Mouse (Mus musculus) liver, adult (tissue): ENCODE measurements around the gene Rapgef4.
A peak's percentile ranks its signal among the peaks of the same experiment; 100 is the strongest.

Experiments
- GATA4 ChIP-seq: IDR thresholded peaks from 2 replicates; pipeline ENCODE4 v1.6.1; 2014; ENCODE audit warnings: mild to moderate bottlenecking, low read length; ENCODE audit not compliant: insufficient replicate concordance

Gene Rapgef4

DNA sequence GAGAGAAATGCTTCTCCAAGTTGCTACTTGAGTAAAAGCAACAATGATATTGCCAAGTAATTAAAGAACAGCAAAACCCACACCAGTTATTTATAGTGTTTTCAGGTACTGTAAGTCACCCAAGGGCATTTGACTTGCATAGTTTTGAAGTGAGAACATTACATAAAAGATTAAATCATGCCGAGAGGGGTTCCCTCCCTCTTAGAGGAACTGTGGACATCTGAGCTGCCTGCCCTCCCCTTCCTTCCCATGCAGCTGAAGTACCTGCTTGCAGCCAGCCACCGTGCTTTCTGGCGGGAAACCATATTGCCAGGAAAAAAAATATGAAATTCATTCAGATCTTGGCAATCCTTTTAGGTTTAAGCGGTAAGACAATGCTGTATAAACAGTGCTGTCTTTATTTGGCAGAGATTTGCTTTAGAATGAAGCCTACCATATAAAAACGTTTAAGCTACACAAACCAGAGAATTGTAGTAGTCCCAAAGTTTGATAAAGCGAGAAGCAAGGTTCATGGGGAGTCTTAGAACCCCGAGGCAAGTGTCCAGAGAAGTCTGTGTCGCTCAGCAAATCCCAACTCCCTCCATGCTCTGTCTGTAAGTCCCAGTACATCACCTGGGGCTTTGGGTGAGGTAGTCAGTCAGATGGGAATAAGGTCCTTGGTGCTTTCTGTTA, 174.2 kb downstream of the Rapgef4 start:
- TF ChIP-seq GATA4 = no peak

DNA sequence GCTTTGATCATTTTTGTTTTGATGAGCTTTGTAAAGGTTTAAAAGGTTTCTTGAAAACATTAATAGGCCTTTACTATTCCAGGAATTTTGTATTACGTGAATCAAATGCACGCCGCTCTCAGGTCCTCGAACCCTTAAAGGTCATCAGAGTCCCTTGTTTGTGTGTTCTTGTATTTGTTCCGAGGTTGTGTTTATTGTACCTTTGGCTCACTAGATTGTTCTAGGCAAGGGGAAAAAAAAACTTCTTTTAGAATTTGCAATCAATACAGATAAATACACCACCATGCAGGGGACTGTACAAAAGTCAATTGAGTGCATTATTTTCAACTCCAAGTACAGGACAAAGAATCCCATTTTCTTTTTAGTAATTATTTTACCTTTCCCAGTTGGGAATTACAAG, 175.4 kb downstream of the Rapgef4 start:
- no peak for TF ChIP-seq GATA4

DNA sequence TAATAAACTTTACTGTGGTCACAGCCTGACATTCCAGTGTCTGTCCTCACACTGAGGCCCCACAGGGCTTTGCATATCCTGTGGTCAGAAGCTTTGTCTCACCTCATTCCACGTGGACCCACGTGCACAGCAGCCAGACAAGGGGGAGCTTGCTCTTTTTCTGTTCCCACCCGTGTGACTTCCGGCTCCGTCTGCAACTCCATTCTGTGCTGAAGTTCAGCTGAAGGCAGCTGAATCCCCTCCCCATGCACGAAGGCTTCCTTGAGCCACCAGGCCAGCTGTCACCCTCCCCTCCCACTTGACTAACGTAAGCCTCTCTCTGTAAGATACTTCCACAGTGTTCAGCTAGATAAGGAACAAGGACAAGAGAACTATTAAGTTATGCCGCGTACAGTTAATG, 176.5 kb downstream of the Rapgef4 start:
- TF ChIP-seq GATA4 = no peak

DNA sequence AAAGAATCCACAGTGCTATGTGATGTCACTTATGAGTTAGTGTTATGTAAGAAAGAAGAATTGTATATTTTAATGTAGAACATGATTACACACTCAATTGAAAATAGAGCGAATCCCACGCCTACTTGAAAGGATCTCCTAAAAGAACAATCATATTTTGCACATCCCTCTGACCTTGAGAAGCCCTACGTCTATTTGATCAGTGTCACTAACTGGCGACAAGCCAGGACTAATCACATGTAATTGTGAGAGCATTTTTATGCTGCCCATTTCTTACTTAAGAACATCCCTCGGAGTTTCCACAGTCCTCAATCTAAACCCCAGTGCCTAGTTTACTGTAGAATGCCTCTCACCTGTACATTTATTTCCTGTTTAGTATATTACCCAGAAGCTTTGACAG, 177.0 kb downstream of the Rapgef4 start:
- TF ChIP-seq GATA4 = no peak

DNA sequence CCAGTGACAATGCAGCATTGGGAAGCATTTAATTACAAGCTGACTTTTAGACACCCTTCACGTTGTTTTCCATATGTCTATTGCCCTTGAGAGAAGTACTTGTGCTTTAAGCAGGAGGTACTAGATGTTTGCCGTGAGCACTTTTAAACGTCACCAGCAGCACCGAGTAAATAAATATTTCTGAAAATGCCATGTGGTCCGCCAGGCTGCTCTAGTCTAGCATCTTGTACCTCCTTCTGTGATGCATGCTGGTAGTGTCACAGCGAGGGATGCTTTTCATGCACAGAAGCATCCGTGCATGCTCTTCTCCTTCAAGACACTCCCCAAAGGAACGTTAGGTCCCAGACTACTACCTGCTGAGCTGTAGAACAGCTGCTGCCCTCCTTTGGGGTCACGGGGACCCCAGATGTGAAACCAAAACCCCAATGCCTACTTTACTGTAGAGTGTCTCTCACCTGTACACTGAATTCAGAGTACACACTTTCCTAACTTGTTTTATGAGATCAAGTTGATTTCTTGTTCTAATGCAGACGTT, 177.7 kb downstream of the Rapgef4 start:
- TF ChIP-seq GATA4 = no peak

DNA sequence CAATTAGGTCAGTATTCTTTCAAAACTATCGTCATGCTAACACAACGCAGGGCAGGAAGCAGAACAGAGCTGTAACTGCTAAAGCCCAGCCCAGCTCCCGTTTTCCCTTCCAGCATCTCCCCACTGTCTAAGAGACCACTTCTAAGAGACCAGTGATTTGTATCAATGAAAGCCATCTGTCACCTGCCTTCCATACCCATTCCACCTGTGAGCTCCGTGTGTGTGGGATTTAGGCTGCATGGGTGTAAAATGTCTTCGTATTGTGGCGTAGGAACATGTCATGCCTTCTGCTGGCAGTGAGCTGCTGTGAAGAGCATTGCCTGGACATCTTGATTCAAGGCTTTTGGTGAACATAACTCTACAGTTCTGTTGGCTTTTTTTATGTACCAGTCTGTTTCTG, 178.2 kb downstream of the Rapgef4 start:
- TF ChIP-seq GATA4 = no peak

DNA sequence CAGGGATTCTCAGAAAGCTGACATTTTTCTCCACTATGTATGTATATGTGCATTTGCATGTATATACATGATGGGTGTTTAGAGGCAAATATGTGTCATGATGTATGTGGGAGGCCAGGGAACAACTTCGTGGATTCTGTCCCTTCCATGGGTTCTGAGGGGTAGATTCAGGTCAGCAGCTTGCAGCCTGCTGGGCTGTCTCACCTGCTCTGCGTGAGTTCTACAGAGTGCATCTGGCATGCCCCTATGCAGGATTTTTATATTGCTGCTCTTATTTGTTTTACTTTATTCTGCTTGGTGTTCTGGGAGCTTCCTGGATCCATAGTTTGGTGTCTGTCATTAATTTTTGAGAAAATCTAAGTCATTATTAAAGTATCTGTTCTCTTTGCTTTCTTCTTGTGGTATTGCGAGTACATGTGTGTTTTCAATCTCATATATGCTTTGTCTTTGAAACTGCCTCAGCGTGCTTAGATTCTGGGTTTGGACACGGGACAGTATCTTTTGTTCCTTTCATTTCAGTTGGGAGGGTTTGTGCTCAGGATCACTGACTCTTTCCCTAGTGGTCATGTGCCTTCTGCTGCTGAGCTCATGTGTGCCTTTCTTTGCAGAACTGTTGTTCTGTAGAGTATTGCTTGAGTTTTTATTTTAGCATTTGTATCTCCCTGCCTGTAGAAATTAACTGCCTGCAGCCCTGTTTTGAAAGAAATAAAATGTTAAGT, 184.3 kb downstream of the Rapgef4 start:
- TF ChIP-seq GATA4 = no peak

DNA sequence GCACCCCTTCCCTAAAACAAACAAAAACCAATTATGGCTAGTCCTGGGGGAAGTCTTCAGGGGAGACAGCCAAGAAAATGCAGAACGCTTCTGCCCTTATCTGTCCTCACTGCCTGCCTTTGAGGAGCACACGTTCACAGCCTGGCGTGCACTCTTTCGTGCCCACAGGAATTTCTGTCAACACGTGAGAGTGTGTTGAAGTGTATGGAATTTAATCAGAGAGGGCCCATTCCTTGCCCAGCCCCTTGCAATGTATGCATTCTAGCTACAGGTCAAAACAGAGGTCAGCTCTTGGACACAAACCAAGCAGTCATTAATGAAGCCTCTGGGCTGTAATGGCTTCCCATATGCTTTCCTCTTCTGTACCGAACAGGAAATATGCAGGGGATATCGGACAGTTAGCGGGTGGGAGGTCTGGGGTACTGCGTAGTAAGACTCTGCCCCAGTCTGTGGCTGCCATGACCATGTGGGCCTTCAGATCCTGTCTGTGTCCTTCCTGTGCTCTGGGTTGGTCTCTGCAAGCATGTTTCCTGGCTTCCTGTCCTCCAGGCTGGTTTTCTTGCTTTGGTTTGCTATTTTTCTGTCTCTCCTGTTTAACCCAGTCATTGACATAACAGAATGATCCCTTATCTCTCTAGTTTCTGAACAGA, 188.5 kb downstream of the Rapgef4 start:
- TF ChIP-seq GATA4 = no peak

DNA sequence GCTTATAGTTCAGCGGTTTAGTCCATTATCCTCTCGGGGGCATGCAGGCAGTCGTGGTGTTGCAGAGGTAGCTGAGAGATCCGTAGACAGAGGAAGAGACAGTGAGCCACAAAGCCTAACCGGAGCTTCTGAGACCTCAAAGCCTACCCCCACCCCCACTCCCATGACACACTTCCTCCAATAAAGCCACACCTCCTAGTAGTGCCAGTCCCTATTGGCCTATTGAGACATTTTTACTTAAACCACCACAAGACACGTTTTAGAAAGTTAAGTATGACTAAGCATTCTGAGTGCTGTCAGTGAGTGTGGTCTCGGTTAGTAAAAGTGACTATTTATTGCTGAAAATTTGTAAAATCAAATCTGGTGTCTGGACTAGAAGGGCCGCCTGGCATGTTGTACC, 189.5 kb downstream of the Rapgef4 start:
- no peak for TF ChIP-seq GATA4

DNA sequence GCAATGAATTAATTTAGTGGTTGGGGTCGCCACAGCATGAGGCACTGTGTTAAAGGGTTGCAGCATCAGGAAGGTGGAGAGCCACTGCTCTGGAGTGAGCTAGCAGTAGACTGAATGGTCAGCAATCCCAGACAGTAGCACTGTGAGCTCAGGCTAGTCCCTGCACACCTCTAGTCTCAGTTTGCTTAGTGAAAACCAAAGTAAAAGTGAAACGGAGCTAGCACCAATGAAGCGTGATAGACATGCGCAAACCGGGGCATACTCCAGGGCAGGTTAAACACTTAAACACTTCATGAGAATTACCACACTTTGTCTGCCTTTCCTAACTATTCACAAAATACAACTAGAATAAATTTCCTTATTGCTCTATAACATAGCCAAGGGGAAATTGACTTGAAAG, 190.2 kb downstream of the Rapgef4 start:
- TF ChIP-seq GATA4 = no peak

DNA sequence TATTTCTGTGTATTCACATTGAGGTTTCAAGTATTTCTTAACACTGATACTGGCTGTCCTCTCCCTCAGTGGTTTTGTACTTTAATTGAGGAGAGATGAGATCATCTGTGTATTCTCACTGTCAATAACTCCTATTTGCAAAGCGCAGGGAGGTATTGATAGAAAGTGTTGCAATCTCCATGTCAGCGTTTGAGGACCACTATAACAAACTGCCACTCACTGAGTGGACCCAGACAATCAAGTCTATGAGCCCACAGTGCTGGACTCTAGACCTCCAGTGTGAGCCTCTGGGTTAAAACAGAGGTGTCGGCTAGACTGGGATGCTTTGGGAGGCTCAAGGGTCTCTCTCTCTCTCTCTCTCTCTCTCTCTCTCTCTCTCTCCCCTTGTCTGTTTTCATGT, 192.0 kb downstream of the Rapgef4 start:
- TF ChIP-seq GATA4 = no peak

DNA sequence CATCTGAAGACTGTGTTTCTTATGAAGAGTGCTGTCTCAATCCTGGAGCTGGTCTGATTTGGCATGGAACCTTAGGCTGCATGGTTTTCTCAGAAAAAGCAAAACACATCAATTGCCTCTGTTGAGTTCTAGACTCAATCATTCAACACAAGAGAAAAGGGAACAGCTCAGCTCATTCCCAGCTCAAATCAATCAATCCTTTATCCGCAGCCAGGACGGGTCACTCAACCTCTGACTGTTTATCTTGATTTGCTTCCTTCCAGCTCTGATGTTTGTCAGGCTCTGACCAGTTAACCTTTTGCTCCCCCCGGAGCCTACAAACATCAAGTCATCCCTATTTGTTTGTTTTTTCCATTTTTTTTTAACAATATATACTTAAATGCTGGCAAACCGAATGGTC, 192.8 kb downstream of the Rapgef4 start:
- TF ChIP-seq GATA4 = peak; percentile 71; the same call in 1 of the 2 replicates

DNA sequence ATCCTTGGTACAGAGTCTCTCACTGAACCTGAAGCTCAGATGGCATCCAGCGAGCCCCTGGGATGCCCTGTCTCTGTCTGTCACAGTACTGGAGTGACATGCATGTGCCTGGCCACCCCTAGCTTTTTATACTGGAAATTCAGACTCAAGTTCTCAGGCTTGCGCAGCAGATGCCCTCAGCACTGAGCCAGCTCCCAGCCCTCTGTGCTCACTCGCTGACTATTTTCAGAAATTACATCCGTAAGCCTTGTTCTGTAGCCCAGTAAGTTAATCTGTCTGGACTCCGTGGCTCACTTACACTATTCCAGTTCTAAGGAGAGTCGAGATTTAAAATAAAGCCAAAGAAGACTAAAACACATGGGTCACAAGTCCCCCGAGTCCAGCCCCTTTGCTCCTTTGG, 194.5 kb downstream of the Rapgef4 start:
- no peak for TF ChIP-seq GATA4

DNA sequence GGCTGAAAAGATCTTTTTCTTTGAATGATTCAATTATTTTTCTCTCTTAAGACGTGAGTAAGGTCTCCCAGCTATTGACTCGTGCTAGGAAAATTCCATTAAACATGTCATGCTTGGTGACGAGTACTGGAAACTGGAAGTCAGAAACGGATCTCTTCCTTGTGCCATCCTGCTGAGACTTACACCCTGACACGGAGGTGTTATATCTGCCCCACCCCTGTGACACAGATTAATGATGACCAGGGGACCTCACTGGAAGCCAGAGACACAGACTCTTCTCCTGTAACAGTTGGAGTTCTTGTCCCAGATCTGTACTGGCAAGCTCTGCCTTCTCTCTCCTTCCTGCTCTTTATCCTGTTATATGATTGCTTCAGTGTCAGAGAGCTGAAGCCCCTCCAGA, 194.9 kb downstream of the Rapgef4 start:
- TF ChIP-seq GATA4 = no peak

DNA sequence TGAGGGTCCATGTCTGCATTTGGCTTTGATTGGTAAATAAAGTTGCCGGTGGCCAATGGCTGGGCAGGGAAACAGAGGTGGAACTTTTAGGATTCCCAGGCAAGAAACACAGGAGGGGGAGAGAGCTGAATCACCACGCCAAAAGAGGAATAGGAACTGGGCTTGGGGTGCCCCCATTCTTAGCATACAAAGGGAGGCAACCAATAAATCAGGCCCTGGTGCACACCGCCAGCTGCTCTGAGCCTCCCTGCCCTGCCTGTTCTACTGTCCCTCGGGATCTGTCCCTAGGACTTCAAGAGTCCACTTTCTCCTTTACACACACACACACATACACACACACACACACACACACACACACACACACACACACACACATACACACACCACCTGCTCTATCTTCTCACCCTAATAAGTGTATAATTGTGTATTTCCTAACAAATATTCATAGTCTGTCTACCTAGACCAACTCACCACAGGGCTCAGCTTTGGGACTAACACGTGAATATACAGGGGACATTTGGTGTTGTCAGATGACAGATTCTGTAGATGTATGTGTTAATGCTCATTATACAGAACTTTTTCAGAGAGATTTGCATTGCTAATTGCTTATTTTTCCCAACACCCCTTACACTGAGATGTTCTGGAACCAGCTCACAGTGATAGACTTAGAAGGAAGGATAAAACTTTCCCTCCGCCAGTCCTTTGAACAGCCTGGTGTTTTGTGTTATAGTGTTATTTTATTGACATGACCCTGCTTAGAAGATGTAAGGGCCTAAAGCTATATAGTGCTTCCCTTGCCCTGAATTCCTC, 196.4 kb downstream of the Rapgef4 start:
- TF ChIP-seq GATA4 = no peak
